Mouse (Mus musculus) stomach, embryonic 14.5 days (tissue): ENCODE data around the gene Brat1. TPM values are rescaled to one million over a fixed set of nuclear protein-coding genes. Genes with fewer than 3 reads are reported as not detected.
A peak's percentile ranks its signal among the peaks of the same experiment; 100 is the strongest.

Source experiments
- ATAC-seq: fragments of 200-750 bp; cut with Nextera tagmentation; 2 replicates; pipeline ENCODE4 v1.8.0; 2017; ENCODE audit warnings: low read depth, moderate TSS enrichment; ENCODE audit not compliant: insufficient number of reproducible peaks, insufficient read depth, low FRiP score
- H3K27ac ChIP-seq: fragments of 300-500 bp; sonication (generic); 2 replicates; pipeline ENCODE4 v1.5.1; 2014; ENCODE audit warnings: mild to moderate bottlenecking, low read length, moderate library complexity, mixed read lengths
- H3K27me3 ChIP-seq: fragments of 300-500 bp; sonication (generic); 2 replicates; pipeline ENCODE4 v1.6.1; 2014; ENCODE audit warnings: low read length, control low read depth, mixed read lengths; ENCODE audit not compliant: control insufficient read depth, insufficient read depth
- H3K36me3 ChIP-seq: fragments of 300-500 bp; sonication (generic); 2 replicates; pipeline ENCODE4 v1.6.1; 2014; ENCODE audit warnings: mild to moderate bottlenecking, control low read depth, low read length, moderate library complexity, mixed read lengths; ENCODE audit not compliant: control insufficient read depth, insufficient read depth
- H3K4me1 ChIP-seq: fragments of 300-500 bp; sonication (generic); 2 replicates; pipeline ENCODE4 v1.6.1; 2014; ENCODE audit warnings: low read length, control low read depth, mixed read lengths; ENCODE audit not compliant: control insufficient read depth, insufficient read depth
- H3K4me2 ChIP-seq: fragments of 300-500 bp; sonication (generic); replicated peaks from 2 replicates; pipeline ENCODE4 v1.6.1; 2014; ENCODE audit warnings: low read depth, low read length, control low read depth
- H3K4me3 ChIP-seq: fragments of 300-500 bp; sonication (generic); 2 replicates; pipeline ENCODE4 v1.5.1; 2014; ENCODE audit warnings: low read depth, low read length, control low read depth
- H3K9ac ChIP-seq: fragments of 300-500 bp; sonication (generic); replicated peaks from 2 replicates; pipeline ENCODE4 v1.6.1; 2014; ENCODE audit warnings: low read depth, mild to moderate bottlenecking, control low read depth, low read length, moderate library complexity, mixed read lengths
- H3K9me3 ChIP-seq: fragments of 300-500 bp; sonication (generic); 2 replicates; pipeline ENCODE4 v1.6.1; 2016; ENCODE audit warnings: low read depth, low read length, control low read depth; ENCODE audit not compliant: control insufficient read depth
- whole genome bisulfite sequencing: fragments of 180-500 bp; shearing (Covaris S2); extraction: QIAGEN DNeasy Blood & Tissue Kit; methylation state at CpG from one replicate; pipeline ENCODE4 v1.1.7; 2014; 5-methylcytosine and 5-hydroxymethylcytosine counted together
- polyA plus RNA-seq: library from polyadenylated mRNA; unstranded; fragments of >200 nt; fragmentation: Nextera tagmentation; extraction: Ambion mirVana; gene quantifications from 2 replicates; pipeline ENCODE4 v1.2.1, GENCODE M21; 2014

Brat1 gene
- polyA plus RNA-seq, 1 experiment from 2014 or later, result 12.5 TPM

- Histone ChIP-seq H3K9ac (peak overlapping the region; percentile 61), H3K4me3 (peak overlapping the region; percentile 58), H3K27ac (peak overlapping the region; percentile 70; the same call in 1 of the 2 replicates), H3K27me3 (no peaks in the 10 kb centered on the region), H3K4me1 (peaks cover 23% of the 10 kb centered on the region), H3K9me3 (no peaks in the 10 kb centered on the region), H3K36me3 (peaks cover 14% of the 10 kb centered on the region), H3K4me2 (peak overlapping the region; percentile 79)
- no peak for ATAC-seq
- 44% methylated on average over 7 of the region's 7 CpGs for WGBS
Measured at GRCm38 (mm10) chr5:140705501-140706171, 825 bp downstream of the Brat1 start.

DNA sequence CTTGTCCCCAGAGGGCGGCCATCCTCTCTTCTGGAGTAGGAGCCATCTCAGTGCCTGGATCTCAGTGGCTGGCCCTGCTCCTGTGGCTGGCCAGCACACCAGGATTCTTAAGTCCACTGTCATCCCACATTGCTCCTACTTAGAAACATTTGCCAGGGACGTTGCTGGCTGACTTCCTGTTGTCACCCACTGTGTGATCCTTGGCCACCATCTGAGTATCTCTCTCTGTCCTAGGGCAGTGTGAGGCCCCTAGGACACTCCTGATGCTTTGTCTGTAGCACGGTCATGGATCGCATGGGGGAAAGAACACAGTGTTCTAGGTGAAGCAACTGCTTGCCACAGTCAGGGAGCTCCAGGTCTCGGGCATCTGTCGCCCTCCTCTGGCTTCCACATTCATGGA lies 5.5 kb downstream of the Brat1 start:
- H3K36me3 ChIP-seq, result peaks cover 58% of the 10 kb centered on the region
- 95% methylated on average over 6 of the region's 6 CpGs for WGBS
- no peaks in the 10 kb centered on the region for H3K27me3 ChIP-seq

GRCm38 (mm10) chr5:140711040-140711439 lies 6.2 kb downstream of the Brat1 start:
- no peak for ATAC-seq
- 82% methylated on average over 5 of the region's 5 CpGs for WGBS

More for the DNA sequence above, 5.5 kb downstream of the Brat1 start:
- Histone ChIP-seq H3K27ac (no peak overlapping the region), H3K9ac (no peak overlapping the region), H3K9me3 (no peaks in the 10 kb centered on the region), H3K4me1 (peaks cover 8% of the 10 kb centered on the region; the same call in 1 of the 2 replicates), H3K4me2 (no peak overlapping the region), H3K4me3 (no peak overlapping the region)
- no peak for ATAC-seq

DNA sequence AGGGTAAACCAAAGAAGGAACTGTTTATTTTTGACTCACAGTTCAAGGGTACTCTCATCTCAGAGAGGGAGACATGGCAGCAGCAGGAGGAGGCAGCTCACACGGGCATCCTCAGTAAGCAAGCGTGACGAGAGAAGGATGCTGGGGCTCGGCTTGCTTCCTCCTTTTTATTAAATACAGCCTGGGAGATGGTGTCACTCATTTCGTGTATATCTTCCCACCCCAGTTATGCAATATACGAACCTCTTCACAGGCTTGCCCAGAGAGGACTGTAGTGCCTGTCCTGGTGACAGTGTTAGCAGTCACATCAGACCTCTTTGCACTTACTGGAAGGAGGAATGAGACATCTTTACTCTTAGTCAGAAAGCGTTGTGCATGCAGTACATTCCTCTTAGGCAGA lies 16.0 kb downstream of the Brat1 start:
- H3K27me3 ChIP-seq, result no peaks in the 10 kb centered on the region
- no peak overlapping the region for H3K4me2 ChIP-seq
- H3K9me3 ChIP-seq, result no peaks in the 10 kb centered on the region
- H3K9ac ChIP-seq, result no peak overlapping the region
- 80% methylated on average over 7 of the region's 7 CpGs for WGBS
- H3K27ac ChIP-seq, result no peak overlapping the region
- no peak for ATAC-seq
- H3K4me3 ChIP-seq, result no peak overlapping the region
- H3K36me3 ChIP-seq, result peaks cover 29% of the 10 kb centered on the region
- no peaks in the 10 kb centered on the region for H3K4me1 ChIP-seq

More at GRCm38 (mm10) chr5:140711040-140711439, 6.2 kb downstream of the Brat1 start:
- Histone ChIP-seq H3K9me3 (no peaks in the 10 kb centered on the region), H3K4me2 (no peak overlapping the region), H3K27me3 (no peaks in the 10 kb centered on the region), H3K27ac (no peak overlapping the region), H3K4me3 (no peak overlapping the region), H3K4me1 (peaks cover under 1% of the 10 kb centered on the region; the same call in 1 of the 2 replicates), H3K36me3 (peaks cover 60% of the 10 kb centered on the region), H3K9ac (no peak overlapping the region)

GRCm38 (mm10) chr5:140722121-140722520 lies 17.3 kb downstream of the Brat1 start:
- H3K36me3 ChIP-seq, result peaks cover 18% of the 10 kb centered on the region; the same call in 1 of the 2 replicates
- H3K4me3 ChIP-seq, result no peak overlapping the region
- no peaks in the 10 kb centered on the region for H3K27me3 ChIP-seq
- no peaks in the 10 kb centered on the region for H3K9me3 ChIP-seq
- no peak overlapping the region for H3K4me2 ChIP-seq
- H3K9ac ChIP-seq, result no peak overlapping the region
- ATAC-seq, result no peak
- H3K4me1 ChIP-seq, result no peaks in the 10 kb centered on the region
- H3K27ac ChIP-seq, result no peak overlapping the region
- WGBS, result 79% methylated on average over 3 of the region's 3 CpGs

DNA sequence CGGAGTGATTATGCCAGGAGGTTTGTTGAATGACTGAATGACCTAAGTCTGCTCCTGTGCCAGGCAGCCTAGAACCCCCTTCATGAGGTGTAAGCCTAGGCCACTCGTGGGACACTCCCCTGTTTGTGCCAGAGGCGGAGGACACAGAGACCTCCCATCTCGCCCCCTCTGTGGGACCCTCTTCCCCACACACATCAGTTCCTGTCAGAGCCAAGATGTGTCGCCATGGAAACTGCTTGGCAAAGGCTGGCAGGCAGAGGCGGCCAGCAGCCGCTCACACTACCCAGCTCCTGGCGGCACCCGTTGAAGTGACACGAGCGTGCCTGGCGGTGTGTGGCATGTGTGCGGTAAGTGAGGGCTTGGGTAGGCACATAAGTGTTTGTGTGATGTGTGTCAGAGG lies 19.0 kb downstream of the Brat1 start, which contains the start of gene Amz1:
Gene Amz1, plus strand, starts transcription at position 306 of the 400 bp plus-strand sequence.
- H3K9ac ChIP-seq, result no peak within 1 kb of the TSS
- no peaks in the 10 kb centered on the region for H3K4me1 ChIP-seq
- no peaks in the 10 kb centered on the region for H3K27me3 ChIP-seq
- H3K4me2 ChIP-seq, result no peak within 1 kb of the TSS
- WGBS, result 82% methylated on average over 13 of the region's 13 CpGs
- ATAC-seq, result no peak
- no peaks in the 10 kb centered on the region for H3K9me3 ChIP-seq
- no peak within 1 kb of the TSS for H3K4me3 ChIP-seq
- no peak within 1 kb of the TSS for H3K27ac ChIP-seq
- H3K36me3 ChIP-seq, result peaks cover 2% of the 10 kb centered on the region; the same call in 1 of the 2 replicates

GRCm38 (mm10) chr5:140726062-140726839 lies 21.4 kb downstream of the Brat1 start:
- Histone ChIP-seq H3K27me3 (no peaks in the 10 kb centered on the region), H3K4me1 (no peaks in the 10 kb centered on the region), H3K27ac (no peak overlapping the region), H3K9ac (no peak overlapping the region), H3K36me3 (no peaks in the 10 kb centered on the region), H3K4me2 (no peak overlapping the region), H3K4me3 (no peak overlapping the region), H3K9me3 (no peaks in the 10 kb centered on the region)
- ATAC-seq, result no peak
- 74% methylated on average over 7 of the region's 7 CpGs for WGBS

GRCm38 (mm10) chr5:140726946-140727740 lies 22.3 kb downstream of the Brat1 start:
- no peaks in the 10 kb centered on the region for H3K9me3 ChIP-seq
- no peaks in the 10 kb centered on the region for H3K36me3 ChIP-seq
- 82% methylated on average over 17 of the region's 17 CpGs for WGBS
- H3K4me1 ChIP-seq, result no peaks in the 10 kb centered on the region
- no peak overlapping the region for H3K4me3 ChIP-seq
- no peak overlapping the region for H3K4me2 ChIP-seq
- no peak overlapping the region for H3K9ac ChIP-seq
- no peaks in the 10 kb centered on the region for H3K27me3 ChIP-seq
- no peak for ATAC-seq
- no peak overlapping the region for H3K27ac ChIP-seq
